Mouse (Mus musculus): ENCODE measurements at regions not wholly inside any gene's neighbourhood (a gene's known extent, or its start where the extent isn't known, plus 50 kb on each side); places are given as distances from the start of the nearest gene placed in this dataset.

DNA sequence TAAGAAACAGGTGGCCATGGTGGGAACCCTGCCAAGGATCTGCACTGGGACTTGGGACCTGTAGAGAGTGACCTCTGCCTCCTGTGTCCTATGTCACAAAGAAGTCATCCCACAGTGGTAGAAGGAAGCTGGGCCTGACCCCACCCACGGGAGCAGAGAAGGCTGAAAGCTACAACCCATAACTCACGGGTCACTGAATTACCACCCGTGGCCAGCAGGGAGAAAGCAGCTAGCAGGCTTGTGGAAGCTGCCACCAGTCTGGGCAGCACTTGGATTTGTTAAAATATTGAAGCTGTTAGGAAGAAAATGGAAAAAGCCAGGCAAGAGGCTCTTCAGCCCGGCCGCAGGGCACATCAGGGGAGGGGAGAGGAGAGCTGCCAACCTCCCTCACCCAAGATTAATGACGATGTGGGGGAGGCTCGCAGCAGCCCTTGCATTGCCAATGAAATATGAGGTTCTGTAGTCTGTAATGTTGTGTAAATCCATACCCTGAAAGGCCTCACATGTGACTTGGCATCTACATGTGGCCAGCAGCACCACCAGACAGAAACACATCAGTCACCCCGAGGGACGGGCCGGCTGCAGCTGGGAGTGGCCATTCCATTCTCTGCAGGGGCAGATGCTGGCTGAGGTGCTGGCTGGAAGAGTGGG is 94.5 kb downstream of the Olfm1 start:
- no peak for DNase-seq

- no peak for DNase-seq
These were observed 96.5 kb downstream of the Olfm1 start for GRCm38 (mm10) chr2:28289339-28289738.

DNA sequence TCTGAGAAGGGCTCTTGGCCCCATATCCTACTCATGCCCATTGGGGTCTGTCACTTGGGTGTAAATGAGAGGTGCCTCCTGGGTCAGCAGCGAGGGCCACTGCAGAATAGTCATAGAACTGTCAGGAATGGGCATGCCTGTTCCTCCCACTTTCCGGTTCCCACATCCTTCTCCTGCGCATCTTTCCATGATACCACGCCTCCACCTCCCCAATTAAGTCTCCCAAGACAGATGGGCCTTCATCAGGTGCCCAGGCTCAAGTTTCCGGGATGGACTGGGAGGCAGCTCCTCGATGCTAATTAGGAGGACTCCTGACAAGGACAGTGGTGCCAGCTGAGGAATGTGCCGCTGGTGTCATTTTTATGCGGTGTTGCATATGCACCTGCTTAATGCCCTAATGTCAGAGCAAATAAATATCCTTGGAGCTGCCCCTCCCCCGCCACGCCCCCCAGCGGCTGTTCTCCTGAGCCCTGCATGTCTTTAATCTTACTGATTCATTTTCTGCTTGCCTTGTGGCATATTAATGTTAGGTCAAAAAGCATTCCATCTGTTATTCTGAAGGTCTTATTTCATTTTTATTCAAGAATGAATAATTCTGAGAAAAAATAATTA is 97.2 kb downstream of the Olfm1 start:
- DNase-seq = no peak

DNA sequence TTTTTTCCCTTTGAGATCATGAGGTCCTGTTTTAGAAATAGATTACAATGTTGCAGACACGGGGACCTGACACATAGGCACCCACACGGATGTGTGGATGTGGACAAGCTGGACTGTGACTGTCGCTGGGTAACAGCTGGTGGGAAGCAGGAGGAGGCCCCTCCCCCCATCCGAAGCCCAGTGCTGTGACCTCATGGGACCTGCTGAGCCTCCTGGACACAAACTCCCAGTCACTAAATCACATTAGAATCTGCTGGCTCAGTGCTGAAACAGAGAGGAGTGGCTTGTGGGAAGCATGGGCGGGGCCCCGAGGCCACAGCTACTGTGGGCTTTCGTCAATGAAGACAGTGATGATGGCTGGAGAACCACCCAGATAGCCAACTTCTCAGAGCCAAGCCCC is 101.7 kb downstream of the Olfm1 start:
- DNase-seq = peak; percentile 80

- peak; percentile 46 for DNase-seq
These were observed 103.4 kb downstream of the Olfm1 start for GRCm38 (mm10) chr2:28296183-28296582.

DNA sequence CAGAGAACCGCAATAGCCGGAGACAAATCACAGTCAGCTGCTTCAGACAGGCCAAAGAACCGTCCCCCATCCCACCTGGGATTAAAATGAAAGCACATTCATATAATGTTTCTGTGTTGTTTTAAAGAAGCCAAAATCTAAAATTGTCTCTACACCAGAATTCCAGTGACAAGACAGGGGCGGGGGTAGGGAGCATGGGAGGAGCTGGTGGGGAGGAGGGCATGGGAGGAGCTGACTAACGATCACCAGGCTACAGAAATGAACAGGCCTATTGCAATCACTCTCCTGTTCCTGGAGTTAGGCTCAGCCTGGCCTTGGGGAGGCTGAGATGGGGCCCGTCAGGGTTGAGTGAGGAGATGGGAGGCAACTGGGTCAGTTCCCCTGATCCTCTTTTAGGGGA is 105.9 kb downstream of the Olfm1 start:
- no peak for DNase-seq

DNA sequence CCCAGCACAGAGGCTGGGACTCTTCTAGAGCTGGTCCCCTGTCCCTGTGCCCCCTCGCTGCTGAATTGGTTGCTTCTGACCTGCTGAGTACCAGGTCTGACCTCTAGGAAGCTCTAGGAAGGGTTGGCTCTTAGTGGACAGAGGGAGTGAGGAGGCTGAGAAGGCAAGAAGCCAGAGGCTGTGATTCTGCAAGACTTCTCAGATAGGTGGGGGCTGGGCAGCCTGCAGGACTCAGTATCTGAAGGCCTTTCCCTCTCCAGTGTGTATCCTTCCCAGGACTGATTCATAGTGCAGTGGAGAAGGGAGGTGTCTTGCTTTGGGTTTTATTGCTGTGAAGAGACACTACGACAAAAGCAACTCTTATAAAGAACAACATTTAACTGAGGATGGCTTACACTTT is 106.6 kb downstream of the Olfm1 start:
- DNase-seq = no peak

GRCm38 (mm10) chr2:28301313-28301712 is 108.5 kb downstream of the Olfm1 start:
- no peak for DNase-seq

- no peak for DNase-seq
These were observed 111.1 kb downstream of the Olfm1 start for GRCm38 (mm10) chr2:28303936-28304335.

DNA sequence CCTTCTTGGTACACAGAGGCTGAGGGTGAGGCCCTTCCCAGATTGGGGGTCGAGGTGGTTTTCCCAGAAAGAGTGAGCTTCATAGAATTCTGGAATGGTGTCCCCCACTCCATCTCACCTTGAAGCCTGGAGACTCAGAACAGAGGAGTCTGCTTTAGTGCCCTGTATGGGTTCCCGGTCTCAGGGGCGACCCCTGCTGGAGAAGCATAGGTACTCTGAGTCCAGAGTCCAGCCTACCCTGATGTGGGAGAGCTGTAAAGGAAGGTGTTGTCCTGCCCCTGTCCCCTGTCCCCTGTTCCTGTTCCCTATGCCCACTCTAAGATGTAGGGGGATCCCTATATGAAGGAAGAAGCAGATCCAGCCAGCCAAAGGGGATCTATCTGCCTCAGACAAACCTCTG is 111.9 kb downstream of the Olfm1 start:
- peak; percentile 59 for DNase-seq

DNA sequence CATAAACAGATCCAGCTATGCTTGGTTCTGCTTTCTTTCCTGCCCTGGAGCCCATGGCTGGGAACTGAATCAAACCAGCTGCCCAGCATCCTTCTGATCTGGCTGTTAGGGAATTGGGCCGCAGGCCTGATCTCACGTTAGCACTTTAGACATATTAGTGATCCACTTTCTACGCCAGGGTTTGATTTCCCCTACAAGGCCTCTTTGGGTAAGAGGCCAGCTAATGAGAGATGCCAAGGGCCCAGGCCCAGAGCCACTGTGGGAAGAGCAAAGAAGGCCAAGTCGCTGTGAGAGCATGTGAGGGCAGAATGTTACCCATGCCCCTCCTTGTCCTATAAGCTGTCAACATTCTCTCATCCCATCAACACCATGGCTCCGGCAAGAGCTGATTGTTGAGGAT is 116.3 kb downstream of the Olfm1 start:
- no peak for DNase-seq

DNA sequence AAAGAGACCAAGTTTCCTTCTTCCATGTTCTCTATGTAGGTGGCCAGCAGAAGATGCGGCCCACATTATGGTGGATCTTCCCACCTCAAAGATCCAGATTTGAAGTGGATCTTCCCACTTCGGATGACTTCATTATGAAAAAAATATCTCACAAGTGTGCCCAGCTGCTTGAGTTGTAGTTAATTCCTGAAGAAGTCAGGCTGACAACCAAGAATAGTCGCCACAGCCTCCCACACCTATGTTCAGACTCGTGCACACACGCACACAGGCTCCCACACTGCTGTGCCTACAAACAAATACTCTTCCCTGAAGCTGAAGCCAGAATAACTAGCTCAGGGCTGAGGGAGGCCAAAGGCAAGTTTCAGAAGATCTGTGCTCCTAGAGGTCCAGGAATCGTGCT is 119.4 kb downstream of the Olfm1 start:
- no peak for DNase-seq

GRCm38 (mm10) chr2:28325502-28325901 is 121.1 kb upstream of the Ppp1r26 start:
- DNase-seq = peak; percentile 92

DNA sequence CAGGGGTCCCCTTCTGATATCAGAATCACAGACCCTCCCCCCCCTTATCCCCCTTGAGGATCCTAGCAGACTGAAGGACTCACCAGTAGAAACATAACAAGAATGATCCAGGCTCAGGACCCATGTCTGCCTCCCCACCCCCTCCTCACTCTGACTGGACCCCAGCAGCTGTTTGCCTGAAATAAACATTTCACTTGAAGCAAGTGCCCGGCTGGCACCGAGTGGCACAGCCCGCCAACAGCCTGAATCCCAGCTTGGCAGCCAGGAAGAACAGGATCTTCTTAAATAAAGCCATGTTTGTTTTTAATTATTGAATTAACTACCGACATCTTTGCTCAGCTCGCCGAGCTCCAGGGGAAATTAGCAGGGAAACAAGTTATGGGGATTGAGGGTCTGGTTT is 120.5 kb upstream of the Ppp1r26 start:
- DNase-seq = peak; percentile 51

DNA sequence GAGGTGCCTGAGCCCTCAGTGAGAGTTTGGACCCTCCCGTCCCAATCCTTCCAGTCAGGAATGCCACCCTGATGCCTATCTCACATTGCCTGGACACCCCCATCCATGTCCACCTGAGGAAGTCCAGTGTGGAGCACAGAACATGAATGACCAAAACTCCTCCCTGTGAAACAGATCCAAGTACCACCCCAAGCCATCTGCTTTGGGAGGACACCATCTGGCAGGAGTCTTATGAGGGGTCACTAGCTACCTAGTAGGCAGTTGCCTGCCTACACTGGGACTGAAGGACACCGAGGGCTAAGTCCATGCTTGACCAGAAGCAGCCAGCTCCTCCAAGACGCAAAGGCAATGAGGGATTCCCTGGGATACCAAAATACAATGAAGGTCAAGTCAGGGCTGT is 119.9 kb upstream of the Ppp1r26 start:
- no peak for DNase-seq

DNA sequence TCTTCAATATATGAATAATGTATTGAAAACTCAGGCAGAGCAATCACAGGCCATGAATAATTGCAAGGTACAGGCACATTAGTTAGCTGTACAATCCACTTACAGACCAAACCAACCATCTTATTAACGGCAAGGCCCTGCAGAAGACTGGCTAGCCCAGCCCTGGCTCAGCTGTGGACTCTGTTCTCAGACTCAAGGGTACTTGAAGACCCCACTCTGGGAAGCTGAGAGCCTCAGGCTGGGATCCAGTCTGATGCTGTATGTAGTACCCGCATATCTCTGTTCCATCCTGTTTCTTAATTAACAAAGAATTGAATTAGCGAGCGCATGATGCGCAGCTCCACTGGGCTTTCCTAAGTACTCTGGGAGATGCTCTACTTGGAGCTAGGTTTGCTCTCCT is 117.5 kb upstream of the Ppp1r26 start:
- DNase-seq = no peak

GRCm38 (mm10) chr2:28335141-28335789 is 111.3 kb upstream of the Ppp1r26 start:
- peak; percentile 63 for DNase-seq

DNA sequence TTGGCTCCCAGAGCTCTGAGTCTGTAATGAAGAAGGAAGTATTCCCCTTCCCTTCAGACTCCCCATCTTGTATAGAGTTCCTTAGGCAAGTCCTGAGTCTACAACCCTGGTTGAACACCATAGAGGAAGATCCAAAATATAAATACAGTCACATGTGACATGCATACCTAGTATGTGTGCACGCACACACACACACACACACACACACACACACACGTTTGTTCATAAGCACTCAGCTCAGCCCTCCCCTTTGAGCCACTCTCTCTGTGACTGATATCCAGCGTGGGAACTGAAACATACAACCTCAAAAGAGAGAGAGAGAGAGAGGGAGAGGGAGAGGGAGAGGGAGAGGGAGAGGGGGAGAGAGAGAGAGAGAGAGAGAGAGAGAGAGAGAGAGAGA is 110.8 kb upstream of the Ppp1r26 start:
- peak; percentile 47 for DNase-seq

DNA sequence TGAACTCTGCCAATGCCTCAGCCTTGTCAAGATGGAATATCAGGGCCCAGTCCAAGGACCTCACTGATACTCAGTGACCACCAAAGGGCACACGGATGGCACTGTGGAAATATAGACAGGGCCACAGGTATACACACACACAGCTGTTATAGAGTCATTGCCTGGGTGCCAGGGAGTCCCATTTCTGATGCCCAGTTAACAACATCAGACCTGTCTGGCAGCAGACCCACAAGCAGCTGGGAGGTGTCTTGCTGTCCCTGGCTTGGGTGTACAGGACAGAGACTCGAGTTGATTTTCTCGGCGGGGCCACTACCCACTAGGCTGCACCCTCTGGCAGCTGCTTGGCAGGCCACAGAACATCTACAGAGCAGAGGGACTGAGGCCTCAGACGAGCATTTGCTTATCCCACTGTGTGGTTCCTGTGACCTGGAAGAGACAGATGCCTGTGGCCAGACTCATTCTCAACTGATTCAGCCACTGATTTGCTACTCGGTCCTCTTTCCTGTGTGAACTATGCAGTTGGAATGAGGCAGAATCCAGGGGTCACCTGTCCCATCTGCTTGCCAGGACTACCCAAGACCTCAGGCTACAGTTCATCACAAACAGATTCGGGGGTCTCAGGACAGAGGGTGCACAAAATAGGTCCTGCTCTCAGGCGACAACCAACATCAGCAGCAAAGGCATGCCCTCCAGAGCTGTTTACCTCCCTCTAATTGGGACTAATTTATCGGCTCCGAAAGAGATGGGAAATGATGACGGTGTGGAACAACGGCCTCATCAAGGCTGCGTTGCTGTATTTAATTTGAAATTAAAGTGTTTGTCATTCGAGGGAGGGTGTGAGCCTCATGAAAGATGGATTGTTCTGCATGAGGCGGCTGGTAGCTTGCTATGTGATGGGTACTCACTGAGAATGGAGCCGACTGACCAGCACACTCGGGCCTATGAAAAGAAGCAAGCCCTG is 110.0 kb upstream of the Ppp1r26 start:
- peak; percentile 77 for DNase-seq

DNA sequence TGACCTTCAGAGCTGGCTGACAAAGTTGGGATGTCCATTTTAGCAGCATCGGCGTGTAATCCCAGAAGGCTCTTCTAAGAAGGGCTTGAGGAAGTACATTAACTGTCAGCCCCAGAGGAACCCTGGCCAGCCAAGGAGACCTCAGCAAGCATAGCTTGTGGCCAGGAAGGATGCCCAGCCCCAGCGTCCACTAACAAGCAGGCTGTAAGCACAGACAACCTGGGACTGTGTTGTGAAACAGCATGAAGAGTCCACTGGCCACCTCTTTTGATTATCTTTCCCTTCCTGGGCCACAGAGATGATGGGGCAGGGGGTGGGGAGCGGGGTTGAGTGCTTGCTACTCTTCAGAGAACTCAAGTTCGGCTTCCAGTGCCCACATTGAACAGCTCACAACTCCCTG is 109.0 kb upstream of the Ppp1r26 start:
- DNase-seq = no peak

DNA sequence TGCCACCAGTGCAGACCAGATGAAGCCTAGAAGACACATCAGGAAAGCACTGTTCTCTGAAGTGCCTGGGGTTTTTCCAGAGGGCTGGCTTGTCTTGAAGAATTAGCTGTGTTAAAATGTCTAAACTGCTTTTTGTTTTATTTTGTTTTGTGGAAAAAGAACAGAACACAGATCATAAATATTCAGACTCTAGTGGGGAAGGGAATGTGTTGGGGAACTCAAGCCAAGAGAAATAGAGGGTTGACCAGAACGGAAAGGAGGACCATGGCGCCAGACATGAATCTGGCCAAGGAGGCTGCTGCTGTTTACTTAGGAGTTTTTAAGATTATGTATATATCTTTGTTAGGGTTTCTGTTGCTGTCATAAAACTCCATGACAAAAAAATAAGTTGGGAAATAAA is 105.3 kb upstream of the Ppp1r26 start:
- no peak for DNase-seq

DNA sequence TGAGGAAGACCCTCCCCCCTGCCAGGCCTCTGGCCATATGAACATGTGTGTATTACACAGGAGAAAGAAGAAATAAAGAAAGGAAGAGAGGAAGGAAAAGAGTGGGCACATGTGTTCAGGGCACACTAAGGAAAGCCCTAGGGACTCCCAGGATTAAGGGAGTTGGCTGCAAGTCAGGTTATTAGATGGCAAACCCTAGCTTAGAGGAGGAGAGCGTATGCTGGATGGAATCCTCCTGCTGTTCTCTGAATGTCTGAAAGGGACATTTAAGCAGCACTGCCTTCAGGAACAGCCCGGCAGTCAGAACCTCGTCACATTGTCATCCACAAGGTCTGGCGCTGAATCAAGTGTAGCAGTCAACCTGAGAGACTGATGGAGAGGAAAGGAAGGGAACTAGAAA is 98.1 kb upstream of the Ppp1r26 start:
- no peak for DNase-seq

DNA sequence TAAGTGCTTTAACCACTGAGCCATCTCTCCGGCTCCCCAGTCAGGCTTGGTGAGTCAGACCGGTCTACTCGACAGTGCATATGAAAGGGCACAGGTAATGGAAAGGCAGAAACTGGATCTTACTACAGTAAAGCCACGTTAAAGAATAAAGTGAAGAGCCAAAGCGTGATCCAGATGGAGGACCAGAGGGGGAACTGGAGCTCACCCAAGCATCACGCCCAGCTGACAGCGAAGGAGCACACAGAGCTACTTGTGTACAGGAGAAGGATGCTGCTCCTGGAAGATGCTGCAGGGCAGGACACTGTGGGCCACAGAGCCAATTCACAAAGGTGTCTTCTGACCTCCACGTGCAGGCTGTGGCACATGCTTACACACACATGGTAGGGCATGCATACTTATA is 96.7 kb upstream of the Ppp1r26 start:
- no peak for DNase-seq

All from retina, postnatal 1 day (tissue).